Mouse (Mus musculus) thymus, postnatal 14 days (tissue): ENCODE results near the gene Rnaseh2b.

ENCODE experiments used
- DNase-seq: peaks from one replicate; pipeline ENCODE4 v3.0.0; 2021

The Rnaseh2b gene

DNA sequence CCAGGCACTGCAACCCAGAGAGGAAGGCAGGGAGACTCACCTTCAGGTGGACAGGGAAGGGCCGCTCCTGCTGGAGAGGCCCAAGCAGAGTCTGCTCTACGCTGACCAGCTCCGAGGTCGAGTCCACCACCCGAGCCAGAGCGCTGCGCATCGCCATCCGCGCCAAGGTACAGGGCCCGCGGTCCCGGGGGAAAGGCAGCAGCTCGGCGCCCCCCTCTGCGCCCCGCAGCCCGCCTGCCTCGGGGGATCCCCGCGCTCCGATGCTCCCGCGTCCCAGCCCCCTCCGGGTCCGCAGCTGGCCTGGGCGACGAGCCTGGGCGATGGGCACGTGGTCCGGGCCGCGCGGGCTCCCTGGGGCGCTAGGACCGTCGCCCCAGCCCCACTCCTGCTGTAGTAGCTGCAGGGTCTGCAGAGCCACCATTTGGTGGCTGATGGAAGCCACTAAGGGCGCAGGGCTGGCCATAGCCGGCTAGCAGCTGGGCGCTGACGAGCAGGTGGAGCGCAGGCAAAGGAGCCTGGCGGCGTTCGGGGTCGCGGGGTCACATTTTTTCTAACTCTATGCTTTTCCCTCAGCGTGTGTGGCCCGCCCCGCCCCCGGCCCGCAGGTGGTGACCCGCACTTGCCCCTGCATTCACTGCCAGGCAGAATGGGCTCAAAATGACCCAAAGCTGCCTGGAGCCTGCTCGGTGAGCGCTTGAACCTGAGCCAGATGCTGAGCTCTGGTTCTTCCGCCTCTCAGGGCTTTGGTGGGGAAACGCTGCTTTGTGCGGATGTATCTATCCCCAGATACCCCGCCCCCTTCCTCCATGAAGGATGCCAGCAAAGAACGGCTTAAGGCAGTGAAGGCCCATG is at the start of gene Rnaseh2b, which contains the start of gene Dleu7:
Gene Rnaseh2b (plus strand): TSS at position 102 of the 852 bp plus-strand sequence.
Gene Dleu7 (minus strand): TSS at position 560 of the 852 bp plus-strand sequence.
- peak; percentile 82 for DNase-seq

- DNase-seq: no peak
These were observed 48.9 kb upstream of the Rnaseh2b start for GRCm38 (mm10) chr14:62243530-62243929.

DNA sequence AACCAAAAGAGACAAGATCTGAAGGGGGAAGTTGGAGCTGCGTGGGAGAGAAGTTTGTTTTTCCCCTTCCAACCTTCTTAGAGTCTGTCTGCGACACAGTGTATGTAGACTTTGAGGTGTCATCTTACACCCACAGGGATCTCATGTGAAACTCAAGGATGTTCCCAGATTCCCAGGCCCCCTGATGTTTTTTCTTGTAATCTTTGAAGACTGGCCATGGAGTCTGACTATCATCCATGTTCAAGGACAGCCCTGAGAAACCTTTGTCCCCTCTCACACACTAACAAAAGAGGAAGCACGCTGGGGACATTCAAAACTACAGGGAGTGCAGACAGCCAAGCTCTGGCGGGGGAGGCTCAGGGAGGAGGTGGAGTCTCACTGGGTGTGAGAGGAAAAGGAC is 46.8 kb upstream of the Rnaseh2b start:
- DNase-seq: no peak

DNA sequence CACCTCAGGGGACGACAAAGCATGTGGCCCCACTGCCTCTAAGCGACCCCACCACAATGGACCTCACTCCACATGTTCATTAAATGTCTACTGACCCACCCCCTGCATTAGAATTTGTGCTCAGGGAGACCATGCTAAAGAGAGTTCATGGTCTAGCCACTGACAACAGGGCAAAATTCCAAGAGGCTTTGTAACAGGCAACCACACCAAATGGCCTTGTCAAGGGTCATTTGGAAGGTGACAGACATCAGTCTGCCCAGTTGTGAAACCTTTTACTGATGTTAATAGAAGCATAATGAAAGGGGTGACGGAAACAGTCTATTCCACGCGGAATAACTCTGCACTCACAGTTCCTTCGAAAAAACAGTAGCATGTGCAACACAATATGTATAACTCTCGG is 44.0 kb upstream of the Rnaseh2b start:
- no peak for DNase-seq

GRCm38 (mm10) chr14:62248796-62249195 is 43.6 kb upstream of the Rnaseh2b start:
- no peak for DNase-seq

- DNase-seq: no peak
These were observed 43.1 kb upstream of the Rnaseh2b start for GRCm38 (mm10) chr14:62249251-62249650.

DNA sequence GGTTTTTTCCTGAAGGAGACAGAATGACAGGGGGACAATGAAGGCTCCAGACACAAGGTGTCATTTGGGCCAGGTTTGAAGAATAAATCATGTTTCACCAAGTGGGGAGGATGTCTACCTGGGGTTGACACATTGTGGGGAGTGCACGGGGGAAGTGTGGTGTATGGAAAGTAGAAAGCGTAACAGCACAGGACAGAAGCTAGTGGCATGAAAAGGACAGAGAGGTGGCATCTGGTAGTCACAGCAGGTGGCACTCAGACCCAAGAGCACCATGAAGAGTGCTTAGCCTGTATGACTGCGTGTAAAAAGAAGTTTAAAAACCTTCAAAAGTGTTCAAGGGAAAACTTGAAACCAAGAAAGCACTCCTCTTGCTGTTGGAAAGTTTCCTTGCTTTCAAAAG is 42.3 kb upstream of the Rnaseh2b start:
- DNase-seq: no peak

DNA sequence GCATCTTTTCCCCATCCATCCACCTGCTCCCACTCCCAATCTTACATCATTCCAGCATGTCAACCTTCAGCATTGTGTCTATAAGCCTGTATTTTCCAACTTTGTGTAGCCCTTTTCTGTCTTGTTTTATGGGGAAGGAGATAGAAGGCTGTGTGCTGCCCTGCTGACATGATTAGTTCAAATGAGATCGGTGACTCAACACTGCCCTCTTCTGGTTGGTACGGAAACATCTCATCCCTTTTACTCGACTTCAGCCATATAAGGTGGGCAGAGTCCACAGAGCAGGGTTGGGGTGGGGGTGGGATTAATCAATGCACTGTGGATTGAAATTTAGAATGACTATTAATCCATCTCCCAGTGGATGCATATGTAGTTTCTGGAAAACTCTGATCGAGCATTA is 40.4 kb upstream of the Rnaseh2b start:
- peak; percentile 59 for DNase-seq

DNA sequence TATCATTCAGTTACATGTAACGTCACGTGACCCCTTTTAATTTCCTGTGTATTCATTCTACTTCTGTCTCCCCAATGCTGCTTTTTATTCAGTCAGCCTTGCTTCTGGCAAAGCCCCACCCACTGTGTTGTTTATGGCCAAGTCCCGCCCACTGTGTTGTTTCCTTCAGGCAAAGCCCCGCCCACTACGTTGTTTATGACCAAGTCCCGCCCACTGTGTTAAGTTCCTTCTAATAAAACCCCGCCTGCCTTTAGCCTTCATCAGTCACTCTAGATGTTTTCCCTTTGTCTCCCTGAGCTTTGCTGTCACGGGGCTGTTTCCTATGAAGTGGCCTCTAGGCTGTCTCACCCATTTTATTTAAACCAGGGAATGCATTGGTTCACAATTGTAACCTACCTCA is 38.0 kb upstream of the Rnaseh2b start:
- no peak for DNase-seq

- no peak for DNase-seq
These were observed 36.3 kb upstream of the Rnaseh2b start for GRCm38 (mm10) chr14:62256066-62256465.

- no peak for DNase-seq
These were observed 34.3 kb upstream of the Rnaseh2b start for GRCm38 (mm10) chr14:62258125-62258524.

GRCm38 (mm10) chr14:62258978-62259536 is 33.3 kb upstream of the Rnaseh2b start:
- DNase-seq: peak; percentile 40

- DNase-seq: no peak
These were observed 21.5 kb upstream of the Rnaseh2b start for GRCm38 (mm10) chr14:62270698-62271396.

- no peak for DNase-seq
These were observed 18.8 kb upstream of the Rnaseh2b start for GRCm38 (mm10) chr14:62273604-62274003.

- no peak for DNase-seq
These were observed 9.4 kb upstream of the Rnaseh2b start for GRCm38 (mm10) chr14:62282974-62283373.

DNA sequence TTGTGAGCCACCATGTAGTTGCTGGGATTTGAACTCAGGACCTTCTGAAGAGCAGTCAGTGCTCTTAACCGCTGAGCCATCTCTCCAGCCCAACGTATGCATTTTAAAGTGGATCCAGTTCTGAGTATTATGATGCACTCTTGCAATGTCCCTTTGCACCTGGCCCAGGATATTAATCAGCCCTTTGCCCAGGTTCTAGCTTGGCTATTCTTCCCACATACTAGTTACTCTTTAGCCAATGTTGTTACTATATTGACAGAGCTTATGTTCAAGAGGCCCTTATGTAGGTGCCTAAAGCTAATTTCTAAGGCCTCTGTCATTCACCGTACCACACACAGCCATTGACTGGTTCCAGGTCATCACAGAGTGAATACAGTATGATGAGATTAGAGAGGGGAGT is 3.7 kb upstream of the Rnaseh2b start:
- DNase-seq: no peak

- no peak for DNase-seq
These were observed 892 bp upstream of the Rnaseh2b start for GRCm38 (mm10) chr14:62291406-62291987.

DNA sequence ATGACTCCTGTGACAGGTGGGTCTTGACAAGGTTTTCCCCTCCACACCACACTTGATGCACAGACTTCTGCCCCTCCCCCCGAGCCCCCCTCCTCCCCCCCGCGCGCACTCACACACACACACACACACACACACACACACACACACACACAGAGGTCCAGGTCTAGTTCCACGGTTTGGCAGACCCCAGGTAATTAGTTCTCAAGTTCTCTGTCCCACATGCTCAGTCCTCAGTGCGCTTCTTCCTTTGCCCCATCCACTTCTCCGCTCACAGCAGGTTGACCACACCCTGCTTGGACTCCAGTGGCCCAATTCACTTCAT is 262 bp upstream of the Rnaseh2b start:
- DNase-seq: no peak

- DNase-seq: no peak
These were observed 6.4 kb downstream of the Rnaseh2b start for GRCm38 (mm10) chr14:62298808-62299207.

GRCm38 (mm10) chr14:62300031-62300430 is 7.6 kb downstream of the Rnaseh2b start:
- no peak for DNase-seq

DNA sequence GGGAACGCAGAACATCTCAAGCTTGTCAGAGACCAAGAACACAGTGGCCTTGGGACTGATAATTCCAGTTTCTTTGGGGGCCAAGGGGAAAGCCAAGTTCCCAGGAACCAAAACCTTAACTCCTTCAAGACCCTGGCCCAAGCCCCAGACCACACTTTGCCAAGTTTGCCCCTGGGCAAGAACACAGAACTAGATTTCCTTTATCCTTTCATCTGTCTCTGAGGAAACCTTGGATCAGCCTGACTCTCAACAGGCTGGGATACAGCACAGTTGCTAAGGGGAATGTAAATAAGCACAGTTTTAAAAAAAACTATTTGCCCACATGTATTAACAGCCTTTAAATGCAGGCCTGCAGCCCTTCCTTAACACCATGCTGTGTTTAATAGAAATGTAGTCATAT is 15.2 kb downstream of the Rnaseh2b start:
- DNase-seq: no peak

- no peak for DNase-seq
These were observed 16.6 kb downstream of the Rnaseh2b start for GRCm38 (mm10) chr14:62309026-62309425.

DNA sequence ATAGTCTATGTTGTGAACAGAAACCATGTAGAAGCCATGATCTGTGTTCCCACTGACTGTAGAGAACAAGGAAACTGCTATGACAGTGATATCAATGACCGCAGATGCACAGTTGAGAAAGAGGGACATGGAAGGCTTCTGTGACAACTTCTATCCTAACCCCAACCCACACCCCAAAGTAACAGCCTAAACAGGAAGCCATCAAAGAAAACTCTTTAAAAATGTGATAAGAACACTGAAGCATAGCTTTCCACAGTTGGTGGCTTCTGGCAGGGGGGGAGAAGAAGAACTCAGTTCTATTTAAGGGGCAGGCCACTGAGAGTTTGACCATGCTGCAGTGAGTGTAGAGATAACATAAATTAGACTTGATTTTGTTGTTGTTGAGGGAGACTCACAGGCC is 19.3 kb downstream of the Rnaseh2b start:
- no peak for DNase-seq
